Mouse (Mus musculus): ENCODE measurements at regions not wholly inside any gene's neighbourhood (a gene's known extent, or its start where the extent isn't known, plus 50 kb on each side); places are given as distances from the start of the nearest gene placed in this dataset.

- TF ChIP-seq CTCF (IDR thresholded peaks at IDR 0.05; ENCODE audit: extremely low read depth, insufficient read depth, insufficient read length, insufficient replicate concordance): no peak
- no peak for TF ChIP-seq POLR2A (IDR thresholded peaks at IDR 0.05; ENCODE audit: low read depth, low read length)
Measured at GRCm38 (mm10) chr10:96871559-96872160, 254.9 kb downstream of the Btg1 start.
